Mouse (Mus musculus) forebrain, postnatal 0 days (tissue): ENCODE data around the gene Hspb3. TPM values are rescaled to one million over a fixed set of nuclear protein-coding genes. Genes with fewer than 3 reads are reported as not detected.

ENCODE experiments used
- ATAC-seq: fragments of 200-750 bp; cut with Nextera tagmentation; 2 replicates; pipeline ENCODE4 v1.8.0; 2017; ENCODE audit warnings: mild to moderate bottlenecking, moderate library complexity
- DNase-seq: peaks from one replicate; pipeline ENCODE4 v3.0.0-alpha.2; 2015
- H3K27ac ChIP-seq: fragments of 300-500 bp; sonication (generic); 2 replicates; pipeline ENCODE4 v1.5.1; 2014; ENCODE audit warnings: low read depth, mild to moderate bottlenecking, antibody characterized with exemption, low read length, moderate library complexity, mixed read lengths
- H3K27me3 ChIP-seq: fragments of 300-500 bp; sonication (generic); 2 replicates; pipeline ENCODE4 v1.6.1; 2014; ENCODE audit warnings: mild to moderate bottlenecking, low read length, mixed read lengths; ENCODE audit not compliant: insufficient read depth
- H3K36me3 ChIP-seq: fragments of 300-500 bp; sonication (generic); 2 replicates; pipeline ENCODE4 v1.6.1; 2014; ENCODE audit warnings: mild to moderate bottlenecking, moderate library complexity; ENCODE audit not compliant: insufficient read depth
- H3K4me1 ChIP-seq: fragments of 300-500 bp; sonication (generic); 2 replicates; pipeline ENCODE4 v1.6.1; 2014; ENCODE audit warnings: antibody characterized with exemption; ENCODE audit not compliant: insufficient read depth
- H3K4me2 ChIP-seq: fragments of 300-500 bp; sonication (generic); 2 replicates; pipeline ENCODE4 v1.6.1; 2014; ENCODE audit warnings: low read depth, mild to moderate bottlenecking, moderate library complexity
- H3K4me3 ChIP-seq: fragments of 300-500 bp; sonication (generic); 2 replicates; pipeline ENCODE4 v1.5.1; 2014; ENCODE audit warnings: low read depth, low read length, mixed read lengths
- H3K9ac ChIP-seq: fragments of 300-500 bp; sonication (generic); 2 replicates; pipeline ENCODE4 v1.6.1; 2014; ENCODE audit warnings: mild to moderate bottlenecking
- H3K9me3 ChIP-seq: fragments of 300-500 bp; sonication (generic); 2 replicates; pipeline ENCODE4 v1.6.1; 2016; ENCODE audit warnings: low read length
- CTCF ChIP-seq: sonication (generic); IDR thresholded peaks from 2 replicates; pipeline ENCODE4 v1.5.1; 2016; ENCODE audit warnings: antibody characterized with exemption, control low read depth, low read depth
- WGBS: fragments of 180-500 bp; shearing (Covaris S2); extraction: QIAGEN DNeasy Blood & Tissue Kit; methylation state at CpG from one replicate; pipeline ENCODE4 v1.1.7; 2014; 5-methylcytosine and 5-hydroxymethylcytosine counted together
- polyA plus RNA-seq: library from polyadenylated mRNA; unstranded; fragments of >200 nt; fragmentation: Nextera tagmentation; extraction: Ambion mirVana; gene quantifications from 2 replicates; pipeline ENCODE4 v1.2.1, GENCODE M21; 2015
- total RNA-seq: library from RNA; depleted of rRNA; stranded (reverse); fragments of >200 nt; gene quantifications from 2 replicates; pipeline ENCODE4 v1.2.3, GENCODE M21; 2014; rRNA removed

Gene Hspb3
- 2.0 and 10.5 TPM in 2 replicates for total RNA-seq
- polyA plus RNA-seq, result 3.0 and 12.2 TPM in 2 replicates

DNA sequence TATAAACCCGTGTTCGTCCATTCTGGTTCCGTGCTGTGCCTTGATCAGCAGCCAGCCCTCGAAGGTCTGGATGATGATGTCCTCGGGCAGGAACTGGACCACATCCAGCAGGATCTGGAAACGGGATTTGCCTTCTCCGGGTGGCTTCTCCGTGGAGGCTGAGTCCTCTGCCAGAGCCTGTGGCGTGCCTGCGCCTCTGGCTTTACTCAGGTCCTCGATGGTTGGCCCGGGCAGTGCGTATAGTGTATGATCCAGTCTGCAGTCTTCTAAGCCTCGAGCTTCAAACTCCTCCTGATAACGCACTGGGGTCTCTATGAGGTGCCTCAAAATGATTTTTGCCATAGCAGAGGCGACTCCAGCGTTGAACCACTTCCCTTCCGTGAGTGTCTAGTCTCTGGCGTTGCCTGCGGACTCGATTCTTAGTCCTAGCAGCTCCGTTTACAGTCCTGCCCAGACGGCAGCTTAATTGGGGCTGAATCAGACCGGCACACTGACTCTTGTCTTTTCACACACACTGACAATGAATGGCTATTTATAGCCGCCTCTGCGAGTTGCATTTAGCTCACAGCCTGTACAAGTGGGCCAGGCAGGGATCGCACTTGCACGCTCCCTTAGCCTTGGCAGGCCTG lies at the start of gene Hspb3:
Gene Hspb3 (minus strand): TSS at position 526 of the 629 bp plus-strand sequence.
- no peak for TF ChIP-seq CTCF
- Histone ChIP-seq H3K9ac (0 out of 2 replicates have a peak within 1 kb of the TSS, but pooled peaks have one; percentile 6), H3K36me3 (no peaks in the 10 kb centered on the region), H3K27ac (peak within 1 kb of the TSS; percentile 68), H3K4me1 (0 out of 2 replicates have a peak, but pooled peaks cover 5% of the 10 kb centered on the region), H3K9me3 (no peaks in the 10 kb centered on the region), H3K4me3 (no peak within 1 kb of the TSS), H3K4me2 (peak within 1 kb of the TSS; percentile 39), H3K27me3 (no peaks in the 10 kb centered on the region)
- 31% methylated on average over 28 of the region's 28 CpGs for WGBS
- ATAC-seq, result peak; percentile 91
- DNase-seq, result peak; percentile 68

GRCm38 (mm10) chr13:113713186-113713585 lies 49.7 kb upstream of the Hspb3 start:
- Histone ChIP-seq H3K27ac (no peak overlapping the region), H3K4me2 (no peak overlapping the region), H3K4me3 (no peak overlapping the region), H3K4me1 (no peaks in the 10 kb centered on the region), H3K36me3 (no peaks in the 10 kb centered on the region), H3K9ac (no peak overlapping the region), H3K27me3 (no peaks in the 10 kb centered on the region), H3K9me3 (no peaks in the 10 kb centered on the region)
- TF ChIP-seq CTCF, result no peak
- no peak for ATAC-seq
- 31% methylated on average over 3 of the region's 3 CpGs for WGBS
- DNase-seq, result no peak

DNA sequence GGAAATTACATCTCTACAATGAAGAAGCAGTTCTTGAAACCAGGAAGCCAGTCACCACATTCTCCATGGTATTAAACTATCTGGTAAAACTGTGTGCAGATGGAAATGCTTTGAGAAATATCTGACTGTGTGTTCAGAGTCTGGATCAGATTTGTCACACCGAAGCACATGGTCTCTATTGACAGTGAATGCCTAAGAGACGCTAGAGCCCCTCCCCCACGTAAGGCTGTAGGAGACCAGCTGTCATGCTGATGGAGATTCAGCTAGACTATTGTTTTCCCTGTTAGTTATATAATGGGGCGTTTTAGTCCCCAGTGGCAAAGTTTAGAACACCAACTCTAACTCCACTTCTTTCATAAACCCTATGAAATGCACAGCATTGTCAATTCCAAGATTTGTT lies 42.7 kb upstream of the Hspb3 start:
- ATAC-seq, result no peak

GRCm38 (mm10) chr13:113701185-113701584 lies 37.7 kb upstream of the Hspb3 start:
- no peak overlapping the region for H3K4me2 ChIP-seq
- no peak overlapping the region for H3K4me3 ChIP-seq
- H3K27ac ChIP-seq, result no peak overlapping the region
- H3K27me3 ChIP-seq, result no peaks in the 10 kb centered on the region
- H3K36me3 ChIP-seq, result no peaks in the 10 kb centered on the region
- DNase-seq (no peak), ATAC-seq (no peak)
- no peaks in the 10 kb centered on the region for H3K9me3 ChIP-seq
- TF ChIP-seq CTCF, result no peak
- H3K9ac ChIP-seq, result no peak overlapping the region
- H3K4me1 ChIP-seq, result 0 out of 2 replicates have a peak, but pooled peaks cover 10% of the 10 kb centered on the region
- 59% methylated on average over 3 of the region's 3 CpGs for WGBS

More for the DNA sequence above, 42.7 kb upstream of the Hspb3 start:
- no peak overlapping the region for H3K4me3 ChIP-seq
- no peaks in the 10 kb centered on the region for H3K36me3 ChIP-seq
- DNase-seq, result no peak
- no peaks in the 10 kb centered on the region for H3K9me3 ChIP-seq
- 9% methylated on average over 4 of the region's 4 CpGs for WGBS
- H3K4me1 ChIP-seq, result no peaks in the 10 kb centered on the region
- TF ChIP-seq CTCF, result no peak
- no peak overlapping the region for H3K27ac ChIP-seq
- no peak overlapping the region for H3K4me2 ChIP-seq
- no peak overlapping the region for H3K9ac ChIP-seq
- no peaks in the 10 kb centered on the region for H3K27me3 ChIP-seq

GRCm38 (mm10) chr13:113699928-113700327 lies 36.5 kb upstream of the Hspb3 start:
- Histone ChIP-seq H3K4me2 (no peak overlapping the region; the same call in 1 of the 2 replicates), H3K27me3 (no peaks in the 10 kb centered on the region), H3K4me3 (no peak overlapping the region), H3K9me3 (no peaks in the 10 kb centered on the region), H3K9ac (no peak overlapping the region), H3K27ac (no peak overlapping the region), H3K4me1 (0 out of 2 replicates have a peak, but pooled peaks cover 10% of the 10 kb centered on the region), H3K36me3 (no peaks in the 10 kb centered on the region)
- TF ChIP-seq CTCF, result no peak
- 83% methylated on average over 8 of the region's 8 CpGs for WGBS
- ATAC-seq (no peak), DNase-seq (no peak)

GRCm38 (mm10) chr13:113699415-113699873 lies 36.0 kb upstream of the Hspb3 start:
- Histone ChIP-seq H3K4me3 (no peak overlapping the region), H3K27ac (no peak overlapping the region), H3K27me3 (no peaks in the 10 kb centered on the region), H3K36me3 (no peaks in the 10 kb centered on the region), H3K9ac (no peak overlapping the region), H3K4me2 (no peak overlapping the region; the same call in 1 of the 2 replicates), H3K4me1 (0 out of 2 replicates have a peak, but pooled peaks cover 10% of the 10 kb centered on the region), H3K9me3 (no peaks in the 10 kb centered on the region)
- ATAC-seq (peak; percentile 46), DNase-seq (no peak)
- no peak for TF ChIP-seq CTCF
- 21% methylated on average over 11 of the region's 11 CpGs for WGBS

DNA sequence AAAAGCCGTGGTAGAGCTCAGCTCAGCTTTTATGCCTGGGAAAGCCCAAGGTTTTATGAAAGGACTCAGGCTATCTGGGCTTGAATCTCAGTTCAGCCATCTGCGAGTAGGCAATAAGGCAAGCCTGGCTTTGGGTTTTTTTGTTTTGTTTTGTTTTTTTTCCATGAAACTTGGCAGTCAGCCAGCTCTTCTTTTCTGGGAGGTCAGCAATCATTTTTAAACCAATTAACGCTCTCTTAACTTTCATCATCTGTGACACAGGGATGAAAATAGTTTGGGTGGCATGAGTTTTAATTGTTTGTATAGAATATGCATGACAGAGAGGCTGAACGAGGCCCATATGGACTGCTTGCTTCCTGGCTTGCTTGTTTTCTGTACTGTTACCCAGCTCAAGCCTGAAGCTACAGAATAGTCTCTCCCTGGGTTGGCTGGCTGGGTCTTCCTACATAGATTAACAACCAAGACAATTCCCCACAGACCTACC lies 33.4 kb upstream of the Hspb3 start:
- H3K36me3 ChIP-seq, result no peaks in the 10 kb centered on the region
- H3K9me3 ChIP-seq, result no peaks in the 10 kb centered on the region
- 19% methylated on average over 4 of the region's 4 CpGs for WGBS
- no peak overlapping the region for H3K9ac ChIP-seq
- no peaks in the 10 kb centered on the region for H3K27me3 ChIP-seq
- peak; percentile 86 for DNase-seq
- peak; percentile 83 for ATAC-seq
- peak overlapping the region; percentile 66 for H3K27ac ChIP-seq
- no peak for TF ChIP-seq CTCF
- H3K4me2 ChIP-seq, result no peak overlapping the region
- H3K4me1 ChIP-seq, result 0 out of 2 replicates have a peak, but pooled peaks cover 10% of the 10 kb centered on the region
- no peak overlapping the region for H3K4me3 ChIP-seq
